Mouse (Mus musculus) stomach, embryonic 15.5 days (tissue): Measurements from ENCODE around the gene Gm15013. TPM values are rescaled to one million over a fixed set of nuclear protein-coding genes. Genes with fewer than 3 reads are reported as not detected.
"Not testable (repeated sequence)": the region's sequence is repeated elsewhere in the genome, so short reads cannot be mapped to it uniquely, and the experiment has no call there.

Source experiments
- ATAC-seq: fragments of 200-750 bp; cut with Nextera tagmentation; 2 replicates; pipeline ENCODE4 v1.8.0; 2017; ENCODE audit warnings: low read depth, moderate number of reproducible peaks, moderate TSS enrichment; ENCODE audit not compliant: insufficient read depth, low FRiP score
- H3K27ac ChIP-seq: fragments of 300-500 bp; sonication (generic); 2 replicates; pipeline ENCODE4 v1.5.1; 2015; ENCODE audit warnings: mild to moderate bottlenecking, inconsistent platforms
- H3K27me3 ChIP-seq: fragments of 300-500 bp; sonication (generic); replicated peaks from 2 replicates; pipeline ENCODE4 v1.6.1; 2015; ENCODE audit warnings: inconsistent platforms
- H3K36me3 ChIP-seq: fragments of 300-500 bp; sonication (generic); 2 replicates; pipeline ENCODE4 v1.6.1; 2015; ENCODE audit warnings: inconsistent platforms
- H3K4me1 ChIP-seq: fragments of 300-500 bp; sonication (generic); 2 replicates; pipeline ENCODE4 v1.6.1; 2015; ENCODE audit warnings: inconsistent platforms
- H3K4me2 ChIP-seq: fragments of 300-500 bp; sonication (generic); 2 replicates; pipeline ENCODE4 v1.6.1; 2015; ENCODE audit warnings: mild to moderate bottlenecking, inconsistent platforms
- H3K4me3 ChIP-seq: fragments of 300-500 bp; sonication (generic); replicated peaks from 2 replicates; pipeline ENCODE4 v1.5.1; 2015; ENCODE audit warnings: inconsistent platforms
- H3K9ac ChIP-seq: fragments of 300-500 bp; sonication (generic); 2 replicates; pipeline ENCODE4 v1.6.1; 2015; ENCODE audit warnings: inconsistent platforms
- H3K9me3 ChIP-seq: fragments of 300-500 bp; sonication (generic); 2 replicates; pipeline ENCODE4 v1.6.1; 2016; ENCODE audit warnings: inconsistent platforms
- WGBS: fragments of 180-500 bp; shearing (Covaris S2); methylation state at CpG from one replicate; pipeline ENCODE4 v1.1.7; 2015; 5-methylcytosine and 5-hydroxymethylcytosine counted together
- polyA plus RNA-seq: library from polyadenylated mRNA; unstranded; fragments of >200 nt; fragmentation: Nextera tagmentation; extraction: Ambion mirVana; gene quantifications from 2 replicates; pipeline ENCODE4 v1.2.1, GENCODE M21; 2015

The Gm15013 gene
- polyA plus RNA-seq, result 0.17 and 0.36 TPM in 2 replicates

GRCm38 (mm10) chrX:139714381-139714780 is at the start of gene Gm15013:
Gm15013 (minus strand) TSS chrX:139714481.
- Histone ChIP-seq H3K27me3 (no peaks in the 10 kb centered on the region), H3K36me3 (no peaks in the 10 kb centered on the region), H3K9me3 (no peaks in the 10 kb centered on the region), H3K4me3 (no peak within 1 kb of the TSS), H3K4me1 (no peaks in the 10 kb centered on the region), H3K27ac (no peak within 1 kb of the TSS), H3K9ac (no peak within 1 kb of the TSS), H3K4me2 (no peak within 1 kb of the TSS)
- no peak for ATAC-seq
- WGBS, result 95% methylated on average over 8 of the region's 8 CpGs

GRCm38 (mm10) chrX:139762546-139762945 is 48.3 kb upstream of the Gm15013 start:
- H3K27me3 ChIP-seq, result no peaks in the 10 kb centered on the region
- H3K36me3 ChIP-seq, result no peaks in the 10 kb centered on the region
- no peak overlapping the region for H3K27ac ChIP-seq
- WGBS, result 72% methylated on average over 2 of the region's 2 CpGs
- no peaks in the 10 kb centered on the region for H3K9me3 ChIP-seq
- ATAC-seq, result no peak
- no peak overlapping the region for H3K4me2 ChIP-seq
- no peak overlapping the region for H3K4me3 ChIP-seq
- no peaks in the 10 kb centered on the region for H3K4me1 ChIP-seq
- no peak overlapping the region for H3K9ac ChIP-seq

- ATAC-seq, H3K36me3 ChIP-seq, H3K4me2 ChIP-seq, H3K9me3 ChIP-seq, H3K4me3 ChIP-seq, H3K9ac ChIP-seq, H3K27ac ChIP-seq, H3K4me1 ChIP-seq, H3K27me3 ChIP-seq: not testable (repeated sequence)
- 73% methylated on average over 3 of the region's 3 CpGs for WGBS
These were observed 44.4 kb upstream of the Gm15013 start for GRCm38 (mm10) chrX:139758634-139759033.

GRCm38 (mm10) chrX:139751855-139752254 is 37.6 kb upstream of the Gm15013 start:
- Histone ChIP-seq H3K9ac (no peak overlapping the region), H3K4me1 (no peaks in the 10 kb centered on the region), H3K4me3 (no peak overlapping the region), H3K27ac (no peak overlapping the region), H3K36me3 (no peaks in the 10 kb centered on the region), H3K4me2 (no peak overlapping the region), H3K27me3 (no peaks in the 10 kb centered on the region), H3K9me3 (no peaks in the 10 kb centered on the region)
- 0% methylated on average over 1 of the region's 1 CpGs for WGBS
- ATAC-seq, result no peak

- Histone ChIP-seq H3K27me3 (no peaks in the 10 kb centered on the region), H3K27ac (no peak overlapping the region), H3K9ac (no peak overlapping the region), H3K9me3 (no peaks in the 10 kb centered on the region), H3K4me2 (no peak overlapping the region), H3K4me3 (no peak overlapping the region), H3K36me3 (no peaks in the 10 kb centered on the region), H3K4me1 (no peaks in the 10 kb centered on the region)
- 83% methylated on average over 5 of the region's 5 CpGs for WGBS
- ATAC-seq, result no peak
These were observed 22.8 kb upstream of the Gm15013 start for GRCm38 (mm10) chrX:139737066-139737465.

- no peaks in the 10 kb centered on the region for H3K9me3 ChIP-seq
- H3K9ac ChIP-seq, result no peak overlapping the region
- no peak for ATAC-seq
- no peak overlapping the region for H3K4me2 ChIP-seq
- H3K27ac ChIP-seq, result no peak overlapping the region
- no peaks in the 10 kb centered on the region for H3K27me3 ChIP-seq
- H3K4me1 ChIP-seq, result no peaks in the 10 kb centered on the region
- WGBS, result 79% methylated on average over 3 of the region's 3 CpGs
- H3K36me3 ChIP-seq, result no peaks in the 10 kb centered on the region
- no peak overlapping the region for H3K4me3 ChIP-seq
These were observed 16.3 kb upstream of the Gm15013 start for GRCm38 (mm10) chrX:139730541-139730940.

GRCm38 (mm10) chrX:139722350-139722749 is 8.1 kb upstream of the Gm15013 start:
- ATAC-seq, result no peak
- Histone ChIP-seq H3K27ac (no peak overlapping the region), H3K4me2 (no peak overlapping the region), H3K9me3 (no peaks in the 10 kb centered on the region), H3K4me1 (no peaks in the 10 kb centered on the region), H3K4me3 (no peak overlapping the region), H3K27me3 (no peaks in the 10 kb centered on the region), H3K9ac (no peak overlapping the region), H3K36me3 (no peaks in the 10 kb centered on the region)
- WGBS, result 90% methylated on average over 2 of the region's 2 CpGs

- Histone ChIP-seq H3K9ac (no peak within 1 kb of the TSS), H3K4me2 (peak within 1 kb of the TSS; percentile 47), H3K27me3 (no peaks in the 10 kb centered on the region), H3K36me3 (no peaks in the 10 kb centered on the region), H3K4me1 (no peaks in the 10 kb centered on the region), H3K9me3 (no peaks in the 10 kb centered on the region), H3K27ac (peak within 1 kb of the TSS; percentile 61; the same call in 1 of the 2 replicates), H3K4me3 (peak within 1 kb of the TSS; percentile 55)
- WGBS, result 14% methylated on average over 43 of the region's 43 CpGs
- ATAC-seq, result peak; percentile 99
These were observed 29.2 kb downstream of the Gm15013 start, which contains the start of gene Tbc1d8b for GRCm38 (mm10) chrX:139684775-139685695. Tbc1d8b (plus strand) TSS chrX:139684996.

GRCm38 (mm10) chrX:139684410-139684774 is 29.9 kb downstream of the Gm15013 start:
- no peaks in the 10 kb centered on the region for H3K4me1 ChIP-seq
- peak overlapping the region; percentile 47 for H3K4me2 ChIP-seq
- H3K27me3 ChIP-seq, result no peaks in the 10 kb centered on the region
- 17% methylated on average over 8 of the region's 8 CpGs for WGBS
- H3K9ac ChIP-seq, result no peak overlapping the region
- H3K27ac ChIP-seq, result peak overlapping the region; percentile 61; the same call in 1 of the 2 replicates
- H3K9me3 ChIP-seq, result no peaks in the 10 kb centered on the region
- no peaks in the 10 kb centered on the region for H3K36me3 ChIP-seq
- ATAC-seq, result peak; percentile 42
- peak overlapping the region; percentile 55 for H3K4me3 ChIP-seq

GRCm38 (mm10) chrX:139665829-139666228 is 48.5 kb downstream of the Gm15013 start:
- Histone ChIP-seq H3K27me3 (no peaks in the 10 kb centered on the region), H3K9ac (no peak overlapping the region), H3K4me3 (no peak overlapping the region), H3K36me3 (no peaks in the 10 kb centered on the region), H3K4me1 (no peaks in the 10 kb centered on the region), H3K27ac (no peak overlapping the region), H3K9me3 (no peaks in the 10 kb centered on the region), H3K4me2 (no peak overlapping the region)
- no peak for ATAC-seq
- 72% methylated on average over 2 of the region's 2 CpGs for WGBS
